Mouse (Mus musculus) thymus, adult 2 months (tissue): ENCODE data around the gene Phldb3.

ENCODE experiments used
- CTCF ChIP-seq: fragments of 200-500 bp; IDR thresholded peaks from 2 replicates; pipeline ENCODE4 v1.5.1; 2012; ENCODE audit warnings: mild to moderate bottlenecking, control low read depth, low read length, moderate library complexity, borderline replicate concordance; ENCODE audit not compliant: control insufficient read depth, poor library complexity, insufficient read depth; ENCODE audit errors: extremely low read depth
- POLR2A ChIP-seq: fragments of 200-500 bp; IDR thresholded peaks from 2 replicates; pipeline ENCODE4 v1.6.1; 2012; ENCODE audit warnings: mild to moderate bottlenecking, low read length, control low read depth, moderate library complexity; ENCODE audit not compliant: control insufficient read depth, poor library complexity, insufficient read depth; ENCODE audit errors: extremely low read depth

DNA sequence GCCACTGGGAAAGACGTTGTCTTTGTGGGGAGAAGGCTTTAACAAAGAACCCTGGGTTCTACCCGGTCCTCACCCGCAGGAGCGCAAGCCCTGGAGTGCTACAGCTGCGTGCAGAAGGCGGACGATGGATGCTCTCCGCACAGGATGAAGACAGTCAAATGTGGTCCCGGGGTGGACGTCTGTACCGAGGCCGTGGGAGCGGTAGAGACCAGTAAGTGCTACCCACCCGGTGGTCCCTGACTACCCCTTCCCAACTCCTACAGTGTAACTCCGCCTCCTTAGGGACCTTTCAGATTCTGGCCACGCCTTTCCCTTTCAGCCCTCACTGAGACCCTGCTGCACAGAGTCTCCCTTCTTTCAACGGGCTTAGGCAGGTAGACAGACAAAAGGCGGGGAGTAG is 26.5 kb downstream of the Phldb3 start:
- TF ChIP-seq CTCF (no peak), POLR2A (no peak)
